Mouse (Mus musculus): ENCODE measurements around the gene Erf.

The Erf gene

GRCm38 (mm10) chr7:25206094-25206830 lies 44.3 kb downstream of the Erf start:
- peak in 1 of 2 experiments; percentile 18 for DNase-seq

- peak; percentile 58 to 78 for DNase-seq
Measured at GRCm38 (mm10) chr7:25205355-25206093, 45.0 kb downstream of the Erf start.

- DNase-seq: no peak
Measured at GRCm38 (mm10) chr7:25203624-25204023, 46.9 kb downstream of the Erf start.

- no peak for DNase-seq
Measured at GRCm38 (mm10) chr7:25197384-25198018, 53.1 kb downstream of the Erf start.

- DNase-seq: no peak
Measured at GRCm38 (mm10) chr7:25196107-25196506, 54.5 kb downstream of the Erf start.

- DNase-seq: no peak
Measured at GRCm38 (mm10) chr7:25195148-25195547, 55.4 kb downstream of the Erf start.

Data from thymus, adult 18-20 months (tissue).